Mouse (Mus musculus): ENCODE data around the gene Ubn2. TPM values are rescaled to one million over a fixed set of nuclear protein-coding genes. Genes with fewer than 3 reads are reported as not detected.
"Not testable (repeated sequence)": the region's sequence is repeated elsewhere in the genome, so short reads cannot be mapped to it uniquely, and the experiment has no call there.

Ubn2 gene
- total RNA-seq, 2 experiments from 2014 or later = 16.9 to 21.3 TPM

DNA sequence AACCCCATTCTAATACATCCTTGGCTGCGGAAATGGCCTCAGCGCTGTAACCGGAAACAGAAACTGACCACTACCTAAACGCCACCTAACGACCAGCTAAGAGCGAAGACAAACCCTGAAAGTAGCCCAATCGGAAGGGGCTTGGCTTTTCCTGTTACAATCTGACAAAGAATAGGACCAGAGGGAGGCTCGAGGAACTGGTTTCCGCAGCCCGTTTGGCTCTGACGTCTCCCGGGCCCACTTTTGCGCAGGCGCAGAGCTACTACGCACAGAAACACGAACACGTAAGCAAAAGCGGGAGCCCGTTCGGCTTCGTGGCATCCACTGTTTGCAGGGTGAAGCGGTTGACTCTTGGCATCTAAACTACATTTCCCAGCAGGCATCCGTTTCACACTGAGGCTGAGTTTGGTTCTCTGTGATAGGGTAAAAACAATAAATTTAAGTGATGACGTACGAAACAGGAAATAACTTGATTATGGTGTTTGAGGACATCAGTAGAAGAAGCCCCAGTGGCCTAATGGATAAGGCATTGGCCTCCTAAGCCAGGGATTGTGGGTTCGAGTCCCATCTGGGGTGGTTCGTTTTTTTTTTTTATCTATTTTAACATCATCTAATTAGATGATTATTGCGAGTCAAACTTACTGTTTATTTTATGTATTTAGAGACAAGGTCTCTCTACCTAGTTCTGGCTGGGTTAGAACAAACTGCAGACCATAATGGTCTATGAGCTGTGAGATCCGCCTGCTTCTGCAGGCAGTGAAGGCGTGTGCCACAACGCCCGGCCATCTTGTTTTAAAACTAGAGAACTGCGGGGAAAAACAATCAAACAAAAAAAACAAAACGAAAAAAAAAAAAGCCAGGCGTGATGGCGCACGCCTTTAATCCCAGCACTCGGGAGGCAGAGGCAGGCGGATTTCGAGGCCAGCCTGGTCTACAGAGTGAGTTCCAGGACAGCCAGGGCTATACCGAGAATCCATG, 100.0 kb downstream of the Ubn2 start, which contains the start of gene Fmc1:
TSS of gene Fmc1 (plus strand) at position 75 of the 978 bp plus-strand sequence.
- peak; percentile 97 to 99 for DNase-seq

DNA sequence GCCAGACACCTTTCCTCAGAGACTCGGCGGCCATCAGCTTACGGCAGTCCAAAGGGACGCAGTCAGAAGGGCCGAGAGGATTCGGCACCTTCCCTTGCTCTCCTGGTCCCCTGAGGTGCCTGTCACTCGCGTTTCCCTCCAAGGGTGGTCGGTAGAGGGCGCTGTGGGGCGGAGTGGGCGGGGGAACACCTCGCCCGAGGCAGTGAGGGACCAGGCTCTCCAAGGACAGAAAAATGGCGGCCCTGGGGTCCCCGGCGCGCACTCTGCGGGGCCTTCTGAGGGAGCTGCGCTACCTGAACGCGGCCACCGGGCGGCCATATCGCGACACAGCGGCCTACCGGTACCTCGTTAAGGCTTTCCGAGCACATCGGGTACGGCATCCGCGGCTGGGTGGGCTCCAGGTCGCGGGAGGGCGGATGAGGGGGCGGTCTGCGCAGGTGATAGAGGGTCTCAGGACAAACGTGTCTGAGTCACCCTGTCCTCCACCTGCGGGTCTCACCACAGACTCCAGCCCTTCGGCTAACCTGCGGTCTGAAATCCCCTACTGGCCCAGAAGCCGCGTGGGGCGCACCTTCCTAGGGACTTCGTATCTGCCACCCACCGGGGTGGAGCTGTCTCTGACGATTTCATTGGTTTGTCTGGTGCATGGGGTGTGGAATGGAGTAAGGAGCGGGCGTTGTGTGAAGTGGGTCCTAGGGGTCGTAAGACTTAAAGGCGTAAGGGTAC, 101.1 kb downstream of the Ubn2 start:
- peak; percentile 96 to 100 for DNase-seq

DNA sequence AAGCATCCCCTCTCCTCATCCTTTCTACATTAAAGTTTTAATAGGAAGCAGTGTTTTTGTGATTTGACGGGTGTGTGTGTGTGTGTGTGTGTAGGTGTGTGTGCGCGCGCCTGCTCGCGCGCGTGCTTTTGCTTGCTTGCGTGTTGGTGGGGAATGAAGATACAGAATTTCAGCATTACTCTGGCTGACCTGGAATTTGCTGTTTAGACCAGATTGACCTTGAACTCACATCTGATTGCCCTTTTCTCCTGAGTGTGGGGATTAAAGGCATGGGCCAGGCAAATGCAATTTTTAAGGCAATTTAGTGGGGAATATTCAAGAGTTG, 101.6 kb downstream of the Ubn2 start:
- no peak for DNase-seq

DNA sequence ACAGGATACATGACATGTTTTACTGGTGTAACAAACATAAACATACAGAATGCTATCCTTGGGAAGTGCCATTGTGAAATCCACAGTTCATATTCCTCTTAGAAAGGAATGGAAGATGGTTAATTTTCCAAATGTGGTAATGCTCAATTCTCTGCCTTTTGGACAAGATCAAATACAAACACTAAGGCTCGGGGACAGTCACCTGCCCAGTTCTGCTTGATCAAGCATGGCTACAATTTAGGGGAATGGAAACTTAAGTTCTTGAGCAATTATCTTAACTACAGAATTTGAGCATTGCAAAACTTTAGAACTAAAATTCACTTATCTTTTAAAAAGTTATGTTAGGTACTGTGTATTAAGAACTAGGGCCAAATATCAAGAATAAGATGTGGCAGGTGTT, 102.0 kb downstream of the Ubn2 start:
- DNase-seq = no peak

DNA sequence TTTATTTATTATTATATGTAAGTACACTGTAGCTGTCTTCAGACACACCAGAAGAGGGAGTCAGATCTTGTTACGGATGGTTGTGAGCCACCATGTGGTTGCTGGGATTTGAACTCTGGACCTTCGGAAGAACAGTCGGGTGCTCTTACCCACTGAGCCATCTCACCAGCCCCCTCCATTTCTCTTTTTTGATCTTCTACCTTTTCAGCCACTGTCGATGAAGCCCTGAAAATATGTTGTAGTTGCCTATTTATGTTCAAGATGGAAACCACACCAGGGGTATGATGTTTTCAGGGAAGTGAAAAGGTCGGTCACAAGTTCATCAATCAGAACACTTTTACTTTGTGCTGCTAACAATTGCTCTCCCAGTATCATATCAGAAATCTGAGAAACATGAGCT, 110.4 kb downstream of the Ubn2 start:
- DNase-seq = not testable (repeated sequence)

DNA sequence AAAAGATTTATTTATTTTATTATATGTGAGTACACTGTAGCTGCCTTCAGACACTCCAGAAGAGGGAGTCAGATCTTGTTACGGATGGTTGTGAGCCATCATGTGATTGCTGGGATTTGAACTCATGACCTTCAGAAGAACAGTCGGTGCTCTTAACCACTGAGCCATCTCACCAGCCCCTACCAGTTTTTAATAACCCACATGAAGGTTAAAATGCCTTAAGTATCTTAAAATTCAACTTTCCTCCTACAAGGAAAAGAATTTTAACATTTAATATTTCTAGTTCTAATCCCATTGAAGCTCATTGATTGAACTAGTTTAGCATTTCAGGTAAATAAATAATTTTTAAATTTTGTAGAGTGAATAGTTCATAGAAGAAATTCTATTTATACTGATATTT, 113.3 kb downstream of the Ubn2 start:
- DNase-seq = not testable (repeated sequence)

DNA sequence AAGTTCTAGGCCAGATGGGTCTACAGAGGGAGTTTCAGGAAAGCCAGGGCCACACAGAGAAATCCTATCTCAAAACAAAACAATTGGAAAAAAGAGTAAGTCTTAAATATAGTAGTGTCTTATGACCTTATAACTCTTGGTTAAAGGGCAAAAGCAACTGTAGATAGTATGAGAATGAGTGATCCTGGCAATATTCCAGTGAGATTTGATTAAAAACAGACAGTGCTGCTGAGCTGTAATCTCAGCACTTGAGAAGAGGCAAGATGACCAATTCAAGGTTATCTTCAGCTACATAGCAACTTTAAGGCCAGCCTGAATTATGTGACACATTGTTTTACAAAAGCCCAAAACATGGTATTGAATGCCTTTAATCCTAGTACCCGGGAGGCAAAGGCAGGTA, 114.0 kb downstream of the Ubn2 start:
- DNase-seq = peak in 1 of 2 experiments; percentile 18

DNA sequence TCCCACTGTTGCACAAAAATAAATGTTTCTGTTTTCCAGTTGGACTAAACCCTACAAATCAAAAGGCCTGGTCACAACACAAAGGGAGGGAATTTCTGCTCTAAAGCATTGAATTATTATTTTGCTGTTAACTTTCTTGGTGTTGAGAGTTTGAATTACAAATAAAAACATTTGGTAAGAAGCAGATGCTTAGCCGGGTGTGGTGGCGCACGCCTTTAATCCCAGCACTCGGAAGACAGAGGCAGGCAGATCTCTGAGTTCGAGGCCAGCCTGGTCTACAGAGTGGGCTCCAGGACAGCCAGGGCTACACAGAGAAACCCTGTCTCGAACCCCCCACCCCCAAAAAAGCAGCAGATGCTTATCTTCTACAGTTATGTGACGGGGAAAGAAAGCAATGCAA, 114.8 kb downstream of the Ubn2 start:
- DNase-seq = not testable (repeated sequence)

DNA sequence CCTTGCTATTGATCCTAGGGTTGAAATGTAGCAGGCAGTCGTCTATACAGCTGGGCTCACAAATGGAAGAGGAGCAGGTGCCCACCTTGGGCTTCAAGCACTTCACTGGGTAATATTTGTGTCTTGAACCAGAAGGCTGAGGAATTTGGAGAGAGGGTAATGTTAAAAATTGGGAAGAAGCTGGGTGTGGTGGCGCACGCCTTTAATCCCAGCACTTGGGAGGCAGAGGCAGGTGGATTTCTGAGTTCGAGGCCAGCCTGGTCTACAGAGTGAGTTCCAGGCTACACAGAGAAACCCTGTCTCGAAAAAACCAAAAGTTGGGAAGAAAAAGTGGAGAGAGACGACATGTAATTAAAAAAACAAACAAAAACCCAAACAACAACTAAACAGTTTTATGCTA, 116.1 kb downstream of the Ubn2 start:
- peak in 1 of 2 experiments; percentile 23 for DNase-seq

DNA sequence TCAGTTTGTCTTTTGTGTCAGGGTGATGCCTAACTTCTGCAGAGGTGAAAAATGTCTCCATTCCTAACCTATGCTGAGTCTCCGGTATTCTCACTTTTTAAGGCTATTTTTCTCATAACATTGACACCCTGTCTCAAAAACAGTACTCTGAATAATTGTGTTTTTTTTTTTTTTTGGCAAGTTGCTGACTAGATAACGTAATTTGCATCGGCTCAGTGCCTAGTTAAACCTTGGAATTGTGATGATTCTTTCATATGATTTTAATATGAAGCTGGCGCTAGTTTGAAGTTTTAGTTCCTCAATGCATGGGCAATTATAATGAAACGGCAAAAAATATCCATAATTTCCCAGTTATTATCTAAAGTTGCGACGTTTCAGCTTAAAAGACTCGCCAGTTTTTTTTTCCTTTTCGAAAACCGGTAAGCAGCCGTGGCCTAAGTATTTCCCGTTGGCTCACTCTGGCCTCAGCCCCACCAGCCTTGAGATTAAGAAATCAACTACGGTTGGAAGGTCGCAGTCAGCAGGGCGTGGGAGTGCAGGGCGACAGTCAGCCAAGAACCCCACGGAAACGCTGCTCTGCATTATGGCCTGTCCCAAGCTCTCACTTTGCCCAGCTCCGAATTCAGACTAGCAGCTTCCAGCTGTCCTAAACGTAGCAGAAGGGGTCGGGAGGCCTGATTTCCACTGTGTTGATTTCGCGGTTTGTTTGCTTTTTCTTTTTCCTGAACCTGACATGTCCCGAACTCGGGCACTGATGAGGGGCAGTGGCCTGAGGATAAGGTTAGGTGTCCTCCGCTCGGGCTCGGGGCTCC, 116.7 kb downstream of the Ubn2 start:
- peak; percentile 21 to 89 for DNase-seq

DNA sequence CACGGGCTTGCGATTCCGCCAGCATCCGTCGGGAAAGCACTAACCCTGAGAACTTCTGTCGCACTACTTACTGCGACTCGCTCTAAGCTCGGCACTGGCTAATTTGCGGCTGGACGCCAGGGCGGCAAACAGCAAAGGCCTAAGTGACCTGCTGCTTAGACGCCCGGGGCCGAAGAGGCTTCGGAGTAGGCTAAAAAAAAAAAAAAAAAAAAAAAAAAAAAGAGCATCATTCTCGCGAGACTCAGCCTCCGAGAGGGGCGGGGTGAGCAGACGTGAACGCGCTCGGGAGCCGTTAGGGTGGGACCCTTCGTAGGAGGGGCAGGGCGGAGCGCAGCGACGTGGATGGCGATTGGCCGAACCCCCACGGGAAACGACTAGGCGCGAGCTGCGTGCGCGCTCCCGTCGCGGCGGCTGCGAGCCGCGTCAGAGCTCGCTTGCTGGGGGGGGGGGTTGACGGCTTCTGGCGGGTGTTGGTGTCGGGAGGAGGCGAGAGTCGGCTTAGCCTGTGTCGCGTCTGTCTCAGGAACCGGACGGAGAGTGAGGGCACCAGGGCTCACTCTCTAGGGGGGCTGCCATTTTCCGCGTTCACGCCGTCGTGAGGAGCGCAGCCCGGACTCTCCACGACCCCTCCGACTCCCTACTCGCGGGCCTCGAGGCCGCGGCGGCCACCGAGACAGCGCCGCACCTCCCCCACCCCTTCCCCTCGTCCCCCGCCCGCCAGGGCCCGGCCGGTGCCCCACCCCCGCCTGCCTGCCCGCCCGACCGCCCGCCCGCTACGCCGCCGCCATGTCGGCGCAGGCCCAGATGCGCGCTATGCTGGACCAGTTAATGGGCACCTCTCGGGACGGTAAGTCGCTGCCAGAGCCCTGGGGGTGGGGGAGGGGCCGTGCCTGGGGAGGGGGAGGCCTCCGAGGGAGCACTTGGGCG, 117.6 kb downstream of the Ubn2 start, which contains the start of gene Luc7l2:
TSS of gene Luc7l2 (plus strand) at position 273 of the 927 bp plus-strand sequence.
- peak; percentile 94 to 98 for DNase-seq

DNA sequence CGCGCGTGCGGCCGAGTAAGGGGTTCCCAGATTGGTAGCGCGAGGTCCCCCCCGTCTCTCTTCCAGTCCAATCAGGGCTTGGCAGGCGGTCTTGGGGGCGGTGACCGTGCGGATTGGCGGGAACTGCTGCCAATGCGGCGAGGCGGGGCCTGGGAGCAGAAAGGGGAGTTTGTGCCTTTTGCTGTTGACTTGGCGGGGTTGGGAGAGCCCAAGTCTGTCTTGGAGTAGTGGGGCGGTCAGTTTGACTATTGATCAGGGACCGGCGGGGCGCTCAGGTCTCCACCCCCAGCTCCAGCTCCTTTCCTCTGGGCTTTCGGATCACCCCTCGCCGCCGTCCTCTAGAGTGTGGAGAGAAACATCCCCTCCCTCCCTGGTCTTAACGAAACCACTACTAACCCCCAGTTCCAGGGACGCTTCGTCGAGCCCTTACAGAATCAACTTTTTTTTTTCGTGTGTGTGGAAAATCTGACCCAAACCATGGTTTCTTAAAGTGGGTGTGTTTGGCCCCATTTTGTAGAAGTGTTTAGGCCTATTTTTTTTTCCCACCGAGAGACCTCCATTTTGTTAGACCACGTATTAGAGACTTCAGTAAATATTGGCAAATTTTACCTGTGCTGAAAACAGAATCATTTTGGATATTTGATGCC, 118.4 kb downstream of the Ubn2 start:
- DNase-seq = peak; percentile 99

DNA sequence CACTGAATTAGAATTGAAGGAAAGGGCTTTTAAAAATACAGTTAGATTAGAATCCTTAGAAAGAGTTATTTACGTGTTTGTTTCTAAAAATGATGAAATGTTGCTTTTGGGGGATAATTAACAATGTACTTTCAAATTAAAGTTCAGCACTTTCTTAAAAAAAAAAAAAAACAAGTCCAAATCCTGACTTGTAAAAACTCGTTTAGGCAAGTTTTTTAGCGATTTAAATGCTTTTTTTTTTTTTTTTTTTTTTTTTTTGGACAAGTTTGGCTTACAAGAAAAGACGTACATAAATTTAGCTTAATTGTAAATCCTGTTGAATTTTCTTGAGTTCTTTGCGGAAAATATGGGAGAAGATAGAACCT, 118.9 kb downstream of the Ubn2 start:
- no peak for DNase-seq

Small RNA genes within 50 kb of the gene (microRNA-seq; reads per million reads assigned to microRNA genes)
- 0 reads per million in 2 experiments for gene Mir7670

Other genes with a start within 250 kb of the Ubn2 start
- 1 to 10 TPM; 1.6 TPM for gene D630045J12Rik, start 179.9 kb upstream of the Ubn2 start, total RNA-seq (2021)
- 1 to 10 TPM; 1.1 to 1.3 TPM for gene Zc3hav1l, start 134.7 kb upstream of the Ubn2 start, total RNA-seq (2021)
- 10 to 100 TPM; 16.2 to 18.9 TPM for gene Zc3hav1, start 79.3 kb upstream of the Ubn2 start, total RNA-seq (2021)
- gene Ttc26, start 52.5 kb upstream of the Ubn2 start, total RNA-seq (2021) = 1 to 10 TPM; 1.7 to 2.4 TPM
- 100 to 1,000 TPM; 237 to 257 TPM for gene Fmc1, start 99.6 kb downstream of the Ubn2 start, total RNA-seq (2021)
- 10 to 100 TPM; 79.5 to 96.8 TPM for gene Luc7l2, start 117.4 kb downstream of the Ubn2 start, total RNA-seq (2021)
- under 1 TPM; 0.21 to 0.37 TPM for gene Klrg2, start 203.3 kb downstream of the Ubn2 start, total RNA-seq (2021)
- gene Clec2l, start 229.1 kb downstream of the Ubn2 start, total RNA-seq (2021) = 1 to 10 TPM; 1.3 to 1.4 TPM